Mouse (Mus musculus): ENCODE results near the gene Pnpla1. TPM values are rescaled to one million over a fixed set of nuclear protein-coding genes. Genes with fewer than 3 reads are reported as not detected.

The Pnpla1 gene
- polyA plus RNA-seq, 1 experiment from 2014 or later, result not detected

- no peak overlapping the region for H3K9ac ChIP-seq
- no peak for ATAC-seq (ENCODE audit: low FRiP score)
- 86% methylated on average over 7 of the region's 7 CpGs for WGBS
- peaks cover 8% of the 10 kb centered on the region for H3K9me3 ChIP-seq
- H3K4me2 ChIP-seq, result no peak overlapping the region
- no peaks in the 10 kb centered on the region for H3K36me3 ChIP-seq
- H3K27me3 ChIP-seq, result no peaks in the 10 kb centered on the region
- H3K27ac ChIP-seq, result no peak overlapping the region
- H3K4me3 ChIP-seq, result no peak overlapping the region
- H3K4me1 ChIP-seq (replicated peaks), result no peaks in the 10 kb centered on the region
Measured at GRCm38 (mm10) chr17:28854377-28854776, 3.8 kb upstream of the Pnpla1 start.

GRCm38 (mm10) chr17:28855166-28855885 lies 2.9 kb upstream of the Pnpla1 start:
- Histone ChIP-seq H3K4me1 (replicated peaks) (no peaks in the 10 kb centered on the region), H3K36me3 (no peaks in the 10 kb centered on the region), H3K9ac (no peak overlapping the region), H3K27ac (no peak overlapping the region), H3K4me3 (no peak overlapping the region), H3K27me3 (no peaks in the 10 kb centered on the region), H3K9me3 (peaks cover 8% of the 10 kb centered on the region), H3K4me2 (no peak overlapping the region)
- 83% methylated on average over 9 of the region's 9 CpGs for whole genome bisulfite sequencing
- no peak for ATAC-seq (ENCODE audit: low FRiP score)

DNA sequence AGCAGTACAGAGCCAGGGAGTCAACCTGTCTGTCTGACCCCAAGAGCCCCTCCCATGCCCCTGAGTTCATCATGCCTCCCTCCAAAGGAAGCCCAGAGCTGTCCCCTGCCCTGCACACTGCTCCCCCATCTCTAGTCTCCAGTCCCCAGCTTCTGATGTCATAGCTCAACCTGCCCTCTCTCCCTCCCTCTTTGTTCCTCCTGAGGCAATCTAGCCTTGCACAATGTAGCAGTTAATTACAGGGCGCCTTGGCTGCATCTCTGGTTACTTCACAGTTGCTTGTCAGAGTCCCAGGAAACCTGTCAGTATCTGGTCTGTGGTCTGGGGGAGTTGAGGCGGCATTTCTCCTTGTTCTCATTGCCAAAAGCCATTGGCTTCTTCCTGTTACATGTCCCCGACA lies 2.2 kb upstream of the Pnpla1 start:
- ATAC-seq (ENCODE audit: low FRiP score), result no peak
- Histone ChIP-seq H3K9me3 (peaks cover 8% of the 10 kb centered on the region), H3K27me3 (no peaks in the 10 kb centered on the region), H3K9ac (no peak overlapping the region), H3K4me1 (replicated peaks) (no peaks in the 10 kb centered on the region), H3K36me3 (no peaks in the 10 kb centered on the region), H3K4me2 (no peak overlapping the region), H3K4me3 (no peak overlapping the region), H3K27ac (no peak overlapping the region)
- 76% methylated on average over 3 of the region's 3 CpGs for WGBS

GRCm38 (mm10) chr17:28863926-28864325 lies 5.7 kb downstream of the Pnpla1 start:
- H3K27me3 ChIP-seq, result no peaks in the 10 kb centered on the region
- no peak for ATAC-seq (ENCODE audit: low FRiP score)
- H3K4me2 ChIP-seq, result no peak overlapping the region
- H3K9me3 ChIP-seq, result no peaks in the 10 kb centered on the region
- peaks cover 5% of the 10 kb centered on the region for H3K4me1 ChIP-seq (replicated peaks)
- H3K36me3 ChIP-seq, result no peaks in the 10 kb centered on the region
- H3K4me3 ChIP-seq, result no peak overlapping the region
- H3K9ac ChIP-seq, result no peak overlapping the region
- H3K27ac ChIP-seq, result no peak overlapping the region
- WGBS, result 84% methylated on average over 7 of the region's 7 CpGs

DNA sequence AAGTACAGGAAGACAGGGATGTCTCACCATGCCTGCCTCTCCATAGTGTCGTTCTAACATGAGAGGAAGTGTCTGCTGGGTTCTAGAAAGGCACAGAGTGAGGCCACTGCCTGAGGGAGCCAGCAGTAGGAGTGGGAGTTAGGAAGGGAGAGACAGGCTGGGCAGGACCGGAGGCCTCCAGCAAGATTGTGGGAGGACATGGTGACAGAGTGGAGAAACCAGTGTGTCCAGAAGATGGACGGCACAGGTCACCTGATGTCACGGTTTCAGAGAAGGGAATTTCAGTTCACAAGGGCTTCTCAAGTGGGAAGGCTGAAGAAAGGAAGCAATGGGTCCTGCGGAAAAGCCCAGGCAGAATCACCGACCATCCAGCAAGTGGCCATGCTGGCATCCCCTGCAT lies 6.3 kb downstream of the Pnpla1 start:
- WGBS, result 81% methylated on average over 6 of the region's 6 CpGs
- H3K9ac ChIP-seq, result no peak overlapping the region
- no peak overlapping the region for H3K27ac ChIP-seq
- no peaks in the 10 kb centered on the region for H3K27me3 ChIP-seq
- no peak overlapping the region for H3K4me2 ChIP-seq
- no peaks in the 10 kb centered on the region for H3K36me3 ChIP-seq
- no peak overlapping the region for H3K4me3 ChIP-seq
- no peak for ATAC-seq (ENCODE audit: low FRiP score)
- H3K9me3 ChIP-seq, result no peaks in the 10 kb centered on the region
- H3K4me1 ChIP-seq (replicated peaks), result peaks cover 11% of the 10 kb centered on the region

DNA sequence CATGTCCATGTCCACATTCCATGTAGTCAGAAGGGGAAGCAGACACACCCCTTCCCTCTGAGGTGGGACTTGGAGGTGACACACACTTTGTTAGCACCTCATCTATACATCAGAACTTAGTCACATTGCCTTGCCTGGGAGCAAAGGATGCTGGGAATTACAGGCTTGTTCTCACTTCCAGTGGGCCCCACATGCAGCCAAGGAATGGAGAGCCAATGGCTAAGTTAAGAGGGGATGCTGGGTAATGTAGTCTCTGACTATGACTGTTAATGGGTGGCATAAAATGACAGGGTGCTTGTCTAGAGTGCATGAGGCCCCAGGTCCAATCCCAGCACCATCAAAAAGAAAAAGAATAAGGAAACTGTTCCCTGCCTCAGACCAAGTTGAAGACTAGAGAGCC lies 8.7 kb downstream of the Pnpla1 start:
- Histone ChIP-seq H3K4me3 (no peak overlapping the region), H3K36me3 (no peaks in the 10 kb centered on the region), H3K27ac (no peak overlapping the region), H3K9me3 (no peaks in the 10 kb centered on the region), H3K9ac (no peak overlapping the region), H3K4me2 (no peak overlapping the region), H3K27me3 (no peaks in the 10 kb centered on the region), H3K4me1 (replicated peaks) (peaks cover 22% of the 10 kb centered on the region)
- ATAC-seq (ENCODE audit: low FRiP score), result no peak

DNA sequence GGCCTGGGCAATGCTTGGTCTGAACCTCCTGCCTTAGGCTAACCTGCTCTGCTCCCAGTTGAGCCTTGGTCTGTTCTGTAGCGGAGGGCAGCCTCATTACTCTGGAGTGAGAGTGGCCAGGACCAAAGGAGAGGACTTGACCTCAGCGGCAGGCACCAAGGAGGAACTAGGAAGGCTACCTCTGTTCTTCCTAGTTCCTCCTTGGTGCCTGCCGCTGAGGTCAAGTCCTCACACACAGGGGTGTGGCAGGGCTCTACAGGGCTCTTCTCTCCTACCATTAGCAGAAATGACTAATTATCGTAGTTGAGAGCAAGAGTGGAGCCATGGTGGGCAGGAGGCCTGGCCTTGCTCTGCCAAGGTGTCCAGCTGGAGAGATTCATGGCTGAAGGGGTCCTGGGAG lies 9.2 kb downstream of the Pnpla1 start:
- no peak overlapping the region for H3K4me2 ChIP-seq
- no peak overlapping the region for H3K4me3 ChIP-seq
- H3K27ac ChIP-seq, result no peak overlapping the region
- H3K27me3 ChIP-seq, result no peaks in the 10 kb centered on the region
- WGBS, result 89% methylated on average over 4 of the region's 4 CpGs
- H3K9ac ChIP-seq, result no peak overlapping the region
- ATAC-seq (ENCODE audit: low FRiP score), result no peak
- no peaks in the 10 kb centered on the region for H3K36me3 ChIP-seq
- peaks cover 22% of the 10 kb centered on the region for H3K4me1 ChIP-seq (replicated peaks)
- no peaks in the 10 kb centered on the region for H3K9me3 ChIP-seq

GRCm38 (mm10) chr17:28869412-28870110 lies 11.3 kb downstream of the Pnpla1 start:
- 46% methylated on average over 9 of the region's 9 CpGs for WGBS
- peak overlapping the region; percentile 13; the same call in 1 of the 2 replicates for H3K4me2 ChIP-seq
- no peak overlapping the region for H3K4me3 ChIP-seq
- no peaks in the 10 kb centered on the region for H3K36me3 ChIP-seq
- peak; percentile 96 for ATAC-seq (ENCODE audit: low FRiP score)
- peak overlapping the region; percentile 92 for H3K27ac ChIP-seq
- H3K27me3 ChIP-seq, result no peaks in the 10 kb centered on the region
- H3K9ac ChIP-seq, result no peak overlapping the region
- H3K9me3 ChIP-seq, result no peaks in the 10 kb centered on the region
- H3K4me1 ChIP-seq (replicated peaks), result peaks cover 22% of the 10 kb centered on the region

GRCm38 (mm10) chr17:28870435-28870834 lies 12.2 kb downstream of the Pnpla1 start:
- no peak for ATAC-seq (ENCODE audit: low FRiP score)
- peak overlapping the region; percentile 92 for H3K27ac ChIP-seq
- no peaks in the 10 kb centered on the region for H3K36me3 ChIP-seq
- 66% methylated on average over 5 of the region's 5 CpGs for WGBS
- H3K4me1 ChIP-seq (replicated peaks), result peaks cover 22% of the 10 kb centered on the region
- no peak overlapping the region for H3K4me3 ChIP-seq
- no peaks in the 10 kb centered on the region for H3K27me3 ChIP-seq
- no peak overlapping the region for H3K9ac ChIP-seq
- H3K4me2 ChIP-seq, result no peak overlapping the region
- no peaks in the 10 kb centered on the region for H3K9me3 ChIP-seq

DNA sequence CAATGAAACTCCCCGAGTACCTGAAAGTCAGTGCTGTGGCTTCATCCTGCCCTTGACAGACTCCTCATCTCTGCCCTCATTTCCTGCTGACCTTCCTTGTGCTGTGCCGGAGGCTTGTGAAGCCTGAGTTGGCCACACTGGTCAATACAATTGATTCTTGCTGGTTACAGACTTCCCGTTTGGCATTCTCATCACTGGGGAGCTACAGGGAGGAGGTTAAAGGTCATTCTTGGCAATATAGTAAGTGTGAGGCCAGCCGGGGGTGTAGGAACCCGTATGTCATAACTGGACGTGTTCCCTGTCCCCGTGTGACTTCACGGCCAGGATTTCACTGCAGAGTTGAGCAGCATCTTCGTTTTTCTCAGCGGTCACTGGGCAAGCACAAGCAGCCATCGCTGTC lies 13.6 kb downstream of the Pnpla1 start:
- Histone ChIP-seq H3K27me3 (no peaks in the 10 kb centered on the region), H3K4me3 (no peak overlapping the region), H3K9ac (no peak overlapping the region), H3K36me3 (no peaks in the 10 kb centered on the region), H3K4me1 (replicated peaks) (peaks cover 23% of the 10 kb centered on the region), H3K9me3 (no peaks in the 10 kb centered on the region), H3K27ac (no peak overlapping the region; the same call in 1 of the 2 replicates), H3K4me2 (no peak overlapping the region)
- WGBS, result 77% methylated on average over 11 of the region's 11 CpGs
- no peak for ATAC-seq (ENCODE audit: low FRiP score)

- H3K4me2 ChIP-seq, result no peak overlapping the region
- no peaks in the 10 kb centered on the region for H3K36me3 ChIP-seq
- 85% methylated on average over 7 of the region's 7 CpGs for WGBS
- H3K27me3 ChIP-seq, result no peaks in the 10 kb centered on the region
- H3K9me3 ChIP-seq, result no peaks in the 10 kb centered on the region
- no peak overlapping the region for H3K4me3 ChIP-seq
- no peak overlapping the region for H3K9ac ChIP-seq
- H3K4me1 ChIP-seq (replicated peaks), result peaks cover 25% of the 10 kb centered on the region
- H3K27ac ChIP-seq, result no peak overlapping the region; the same call in 1 of the 2 replicates
- no peak for ATAC-seq (ENCODE audit: low FRiP score)
Measured at GRCm38 (mm10) chr17:28872322-28872721, 14.1 kb downstream of the Pnpla1 start.

DNA sequence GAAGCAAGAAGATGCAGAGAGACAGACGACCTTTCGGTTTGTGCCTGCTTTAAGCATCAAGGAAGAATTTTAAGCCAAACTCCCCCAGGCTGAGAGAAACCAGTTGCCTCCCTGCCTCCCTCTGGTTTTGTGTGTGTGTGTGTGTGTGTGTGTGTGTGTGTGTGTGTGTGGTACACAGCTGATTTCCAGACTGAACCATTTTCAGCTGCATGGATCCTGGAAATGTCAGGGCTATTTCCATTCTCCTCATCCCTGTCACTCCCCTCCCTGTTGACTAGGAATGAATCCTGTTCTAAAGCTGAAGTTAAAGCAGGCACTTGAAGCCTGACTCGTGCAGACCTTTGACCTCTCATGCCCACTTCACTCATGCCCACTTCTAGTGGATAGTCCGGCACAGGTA lies 16.0 kb downstream of the Pnpla1 start:
- no peak overlapping the region for H3K4me2 ChIP-seq
- H3K4me1 ChIP-seq (replicated peaks), result peaks cover 17% of the 10 kb centered on the region
- ATAC-seq (ENCODE audit: low FRiP score), result no peak
- no peaks in the 10 kb centered on the region for H3K9me3 ChIP-seq
- H3K36me3 ChIP-seq, result no peaks in the 10 kb centered on the region
- 0 out of 2 replicates have a peak, but pooled peaks cover 9% of the 10 kb centered on the region for H3K27me3 ChIP-seq
- H3K9ac ChIP-seq, result no peak overlapping the region
- 85% methylated on average over 4 of the region's 4 CpGs for WGBS
- H3K4me3 ChIP-seq, result no peak overlapping the region
- no peak overlapping the region for H3K27ac ChIP-seq

DNA sequence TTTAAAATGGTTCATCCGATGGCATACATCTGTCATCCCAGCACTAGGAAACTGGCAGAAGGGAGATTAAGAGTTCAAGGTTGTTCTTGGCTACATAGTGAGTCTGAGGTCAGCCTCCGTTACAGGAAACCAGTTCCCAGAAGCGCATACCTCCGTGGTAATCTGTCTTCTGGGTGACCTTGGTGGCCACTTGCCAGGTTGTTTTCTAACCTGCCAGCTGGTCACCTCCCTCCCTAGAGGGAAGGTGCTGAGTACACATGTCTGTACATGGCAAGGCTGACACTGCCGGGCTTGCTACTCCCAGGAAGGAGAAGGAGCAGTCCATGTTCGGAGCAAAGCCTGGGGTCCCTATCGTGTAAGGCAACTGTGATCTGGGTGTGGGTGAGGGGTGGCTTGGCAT lies 16.6 kb downstream of the Pnpla1 start:
- Histone ChIP-seq H3K27ac (no peak overlapping the region), H3K27me3 (0 out of 2 replicates have a peak, but pooled peaks cover 11% of the 10 kb centered on the region), H3K9me3 (no peaks in the 10 kb centered on the region), H3K9ac (no peak overlapping the region), H3K4me1 (replicated peaks) (peaks cover 11% of the 10 kb centered on the region), H3K4me2 (no peak overlapping the region), H3K36me3 (no peaks in the 10 kb centered on the region), H3K4me3 (no peak overlapping the region)
- ATAC-seq (ENCODE audit: low FRiP score), result no peak
- 79% methylated on average over 7 of the region's 7 CpGs for WGBS
